Comparison of ENCODE assay signal across 8 mouse cellular contexts in genomic region chr13:58402744-58403110, GRCm38 (mm10). TPM values are rescaled to one million over a fixed set of nuclear protein-coding genes. Genes with fewer than 3 reads are reported as not detected.
DNase-seq lines count a peak whose midpoint lies in the region; ATAC-seq lines count a peak whose summit lies in the region.

No protein-coding gene starts in this region.

- peak overlapping the region; percentile 56 for H3K4me2 ChIP-seq in kidney, embryonic 14.5 days (replicated peaks; ENCODE audit: low read depth, low read length)
- peak overlapping the region; percentile 49 for H3K4me2 ChIP-seq in intestine, embryonic 14.5 days (ENCODE audit: low read length)
- peak overlapping the region; percentile 51 for H3K4me2 ChIP-seq in midbrain, embryonic 14.5 days (ENCODE audit: low read length)

- WGBS in kidney, embryonic 14.5 days = 0% methylated on average over 23 of the region's 48 CpGs
- WGBS in intestine, embryonic 14.5 days = under 1% methylated on average over 47 of the region's 48 CpGs
- under 1% methylated on average over 42 of the region's 48 CpGs for WGBS in midbrain, embryonic 14.5 days

- peak overlapping the region; percentile 99 for H3K27ac ChIP-seq in kidney, embryonic 14.5 days (ENCODE audit: low read depth, low read length)
- H3K27ac ChIP-seq in intestine, embryonic 14.5 days (ENCODE audit: low read depth) = peak overlapping the region; percentile 99
- peak overlapping the region; percentile 100 for H3K27ac ChIP-seq in midbrain, embryonic 14.5 days (replicated peaks; ENCODE audit: low read depth, low read length)

- no peaks in the 10 kb centered on the region for H3K9me3 ChIP-seq in kidney, embryonic 14.5 days (ENCODE audit: control insufficient read depth, low read length)
- no peaks in the 10 kb centered on the region for H3K9me3 ChIP-seq in intestine, embryonic 14.5 days (ENCODE audit: control insufficient read depth, low read length)
- no peaks in the 10 kb centered on the region for H3K9me3 ChIP-seq in midbrain, embryonic 14.5 days (ENCODE audit: control insufficient read depth, low read length)

- peak overlapping the region; percentile 100 for H3K9ac ChIP-seq in kidney, embryonic 14.5 days (ENCODE audit: low read depth, low read length)
- peak overlapping the region; percentile 100 for H3K9ac ChIP-seq in intestine, embryonic 14.5 days (ENCODE audit: low read length)
- peak overlapping the region; percentile 100 for H3K9ac ChIP-seq in midbrain, embryonic 14.5 days (replicated peaks; ENCODE audit: low read length)

- peaks cover 14% of the 10 kb centered on the region for H3K36me3 ChIP-seq in kidney, embryonic 14.5 days (ENCODE audit: control insufficient read depth, insufficient read depth, low read length)
- peaks cover 25% of the 10 kb centered on the region for H3K36me3 ChIP-seq in intestine, embryonic 14.5 days (ENCODE audit: control insufficient read depth, insufficient read depth, low read length)
- peaks cover 13% of the 10 kb centered on the region for H3K36me3 ChIP-seq in midbrain, embryonic 14.5 days (ENCODE audit: control insufficient read depth, insufficient read depth, low read length)

- no peak for DNase-seq in kidney, adult 18-20 months
- peak; percentile 21 for DNase-seq in c-Kit-negative CD71-positive TER-119-positive erythroid progenitor cells, embryonic 14.5 days (ENCODE audit: low read depth, low spot score)
- no peak for DNase-seq in intestine, embryonic 14.5 days (ENCODE audit: low spot score)
- no peak for DNase-seq in midbrain, embryonic 14.5 days
- no peak for DNase-seq in right cerebral cortex, adult 2 months (ENCODE audit: low spot score in 2 of 2)
- no peak for DNase-seq in right cerebral cortex, postnatal 4 days
- DNase-seq in cerebellum, postnatal 4 days (ENCODE audit: low spot score in 2 of 2) = no peak

- peak overlapping the region; percentile 99 for H3K4me3 ChIP-seq in kidney, embryonic 14.5 days (ENCODE audit: low read length)
- H3K4me3 ChIP-seq in intestine, embryonic 14.5 days (ENCODE audit: low read depth, low read length) = peak overlapping the region; percentile 100
- peak overlapping the region; percentile 100 for H3K4me3 ChIP-seq in midbrain, embryonic 14.5 days (replicated peaks; ENCODE audit: low read depth, low read length)

- H3K4me1 ChIP-seq in kidney, embryonic 14.5 days (ENCODE audit: control insufficient read depth, insufficient read depth, low read length) = peaks cover 2% of the 10 kb centered on the region; the same call in 1 of the 2 replicates
- H3K4me1 ChIP-seq in intestine, embryonic 14.5 days (replicated peaks; ENCODE audit: control insufficient read depth, insufficient read depth, low read length) = 0 out of 2 replicates have a peak, but pooled peaks cover 9% of the 10 kb centered on the region
- H3K4me1 ChIP-seq in midbrain, embryonic 14.5 days (ENCODE audit: control insufficient read depth, insufficient read depth, low read length) = peaks cover 6% of the 10 kb centered on the region; the same call in 1 of the 2 replicates

- ATAC-seq in kidney, embryonic 14.5 days (ENCODE audit: low FRiP score, low TSS enrichment) = no peak; the same call in 1 of the 2 replicates
- peak; percentile 80 for ATAC-seq in intestine, embryonic 14.5 days (replicated peaks; ENCODE audit: low FRiP score, low TSS enrichment, low read depth)
- peak; percentile 62 for ATAC-seq in midbrain, embryonic 14.5 days (ENCODE audit: low FRiP score, low TSS enrichment)

- H3K27me3 ChIP-seq in kidney, embryonic 14.5 days (ENCODE audit: control insufficient read depth, insufficient read depth, low read length) = no peaks in the 10 kb centered on the region
- H3K27me3 ChIP-seq in intestine, embryonic 14.5 days (replicated peaks; ENCODE audit: control insufficient read depth, insufficient read depth, low read length) = no peaks in the 10 kb centered on the region
- H3K27me3 ChIP-seq in midbrain, embryonic 14.5 days (ENCODE audit: control insufficient read depth, insufficient read depth, low read length) = no peaks in the 10 kb centered on the region

RNA-seq across cellular contexts. Expression of gene Hnrnpk, which starts 0.4 kb away (rescaled TPM):
- polyA plus RNA-seq in kidney, embryonic 14.5 days (2014; fragmentation: Nextera tagmentation; extraction: Ambion mirVana) = 1,295 and 1,786 TPM in 2 replicates
- 1,414 and 1,590 TPM in 2 replicates for polyA plus RNA-seq in intestine, embryonic 14.5 days (2014; fragmentation: Nextera tagmentation; extraction: Ambion mirVana)
- 1,214 and 1,754 TPM in 2 replicates for polyA plus RNA-seq in midbrain, embryonic 14.5 days (2014; fragmentation: Nextera tagmentation; extraction: Ambion mirVana)

RNA-seq across cellular contexts. Expression of gene Rmi1, which starts 0.7 kb away (rescaled TPM):
- 21.6 and 27.2 TPM in 2 replicates for polyA plus RNA-seq in kidney, embryonic 14.5 days (2014; fragmentation: Nextera tagmentation; extraction: Ambion mirVana)
- polyA plus RNA-seq in intestine, embryonic 14.5 days (2014; fragmentation: Nextera tagmentation; extraction: Ambion mirVana) = 21.2 and 26.0 TPM in 2 replicates
- 24.6 and 26.0 TPM in 2 replicates for polyA plus RNA-seq in midbrain, embryonic 14.5 days (2014; fragmentation: Nextera tagmentation; extraction: Ambion mirVana)

RNA-seq across cellular contexts. Expression of gene 2210016F16Rik, which starts 17.7 kb away (rescaled TPM):
- 28.2 and 29.3 TPM in 2 replicates for polyA plus RNA-seq in kidney, embryonic 14.5 days (2014; fragmentation: Nextera tagmentation; extraction: Ambion mirVana)
- polyA plus RNA-seq in intestine, embryonic 14.5 days (2014; fragmentation: Nextera tagmentation; extraction: Ambion mirVana) = 34.0 and 35.6 TPM in 2 replicates
- 21.0 and 22.9 TPM in 2 replicates for polyA plus RNA-seq in midbrain, embryonic 14.5 days (2014; fragmentation: Nextera tagmentation; extraction: Ambion mirVana)

RNA-seq across cellular contexts. Expression of gene Kif27, which starts 43.8 kb away (rescaled TPM):
- 0.80 and 1.2 TPM in 2 replicates for polyA plus RNA-seq in kidney, embryonic 14.5 days (2014; fragmentation: Nextera tagmentation; extraction: Ambion mirVana)
- 0.52 and 1.0 TPM in 2 replicates for polyA plus RNA-seq in intestine, embryonic 14.5 days (2014; fragmentation: Nextera tagmentation; extraction: Ambion mirVana)
- 1.3 and 2.3 TPM in 2 replicates for polyA plus RNA-seq in midbrain, embryonic 14.5 days (2014; fragmentation: Nextera tagmentation; extraction: Ambion mirVana)
